Mouse (Mus musculus): ENCODE measurements around the gene Fam168b.

GRCm38 (mm10) chr1:34822003-34822402 lies 20.9 kb downstream of the Fam168b start:
- TF ChIP-seq CTCF (IDR thresholded peaks at IDR 0.05; ENCODE audit: control insufficient read depth, insufficient read depth, insufficient read length) (no peak), MYOG (IDR thresholded peaks at IDR 0.05; ENCODE audit: control insufficient read depth, extremely low read depth, insufficient read length) (no peak), CEBPB (IDR thresholded peaks at IDR 0.05; ENCODE audit: low read depth) (no peak), MAX (IDR thresholded peaks at IDR 0.05) (no peak), MYOD1 (IDR thresholded peaks at IDR 0.05; ENCODE audit: control insufficient read depth, insufficient read length, low read depth) (no peak)

All from C2C12 (cell line).